Mouse (Mus musculus) forebrain, embryonic 11.5 days (tissue): ENCODE measurements around the gene Nudt3. TPM values are rescaled to one million over a fixed set of nuclear protein-coding genes. Genes with fewer than 3 reads are reported as not detected.
A peak's percentile ranks its signal among the peaks of the same experiment; 100 is the strongest.

Experiments used
- ATAC-seq: fragments of 200-750 bp; cut with Nextera tagmentation; replicated peaks from 2 replicates; pipeline ENCODE4 v1.8.0; 2017; ENCODE audit warnings: moderate TSS enrichment; ENCODE audit not compliant: low FRiP score
- DNase-seq: peaks from one replicate; pipeline ENCODE4 v3.0.0-alpha.2; 2017; ENCODE audit warnings: low spot score
- H3K27ac ChIP-seq: fragments of 300-500 bp; sonication (generic); 2 replicates; pipeline ENCODE4 v1.5.1; 2014; ENCODE audit warnings: low read depth, low read length
- H3K27me3 ChIP-seq: fragments of 300-500 bp; sonication (generic); 2 replicates; pipeline ENCODE4 v1.6.1; 2014; ENCODE audit warnings: mild to moderate bottlenecking, low read length, mixed read lengths; ENCODE audit not compliant: control insufficient read depth, insufficient read depth
- H3K36me3 ChIP-seq: fragments of 300-500 bp; sonication (generic); 2 replicates; pipeline ENCODE4 v1.6.1; 2014; ENCODE audit warnings: mild to moderate bottlenecking, low read length, moderate library complexity, mixed read lengths; ENCODE audit not compliant: control insufficient read depth, insufficient read depth
- H3K4me1 ChIP-seq: fragments of 300-500 bp; sonication (generic); replicated peaks from 2 replicates; pipeline ENCODE4 v1.6.1; 2014; ENCODE audit warnings: low read length, mixed read lengths; ENCODE audit not compliant: control insufficient read depth, insufficient read depth
- H3K4me2 ChIP-seq: fragments of 300-500 bp; sonication (generic); 2 replicates; pipeline ENCODE4 v1.6.1; 2014; ENCODE audit warnings: low read depth, mild to moderate bottlenecking, low read length, moderate library complexity, mixed read lengths; ENCODE audit not compliant: severe bottlenecking
- H3K4me3 ChIP-seq: fragments of 300-500 bp; sonication (generic); 2 replicates; pipeline ENCODE4 v1.5.1; 2014; ENCODE audit warnings: low read depth, low read length
- H3K9ac ChIP-seq: fragments of 300-500 bp; sonication (generic); 2 replicates; pipeline ENCODE4 v1.6.1; 2014; ENCODE audit warnings: low read length
- H3K9me3 ChIP-seq: fragments of 300-500 bp; sonication (generic); 2 replicates; pipeline ENCODE4 v1.6.1; 2016; ENCODE audit warnings: low read length, mixed read lengths; ENCODE audit not compliant: control insufficient read depth
- WGBS: fragments of 180-500 bp; shearing (Covaris S2); extraction: QIAGEN DNeasy Blood & Tissue Kit; methylation state at CpG from one replicate; pipeline ENCODE4 v1.1.7; 2014; 5-methylcytosine and 5-hydroxymethylcytosine counted together
- polyA plus RNA-seq: library from polyadenylated mRNA; unstranded; fragments of >200 nt; fragmentation: Nextera tagmentation; extraction: Ambion mirVana; gene quantifications from 2 replicates; pipeline ENCODE4 v1.2.1, GENCODE M21; 2014

Gene Nudt3
- polyA plus RNA-seq, 1 experiment from 2014 or later = 50.5 TPM

- ATAC-seq = peak; percentile 78
- H3K9me3 ChIP-seq = no peaks in the 10 kb centered on the region
- peak within 1 kb of the TSS; percentile 96 for H3K27ac ChIP-seq
- peaks cover 3% of the 10 kb centered on the region; the same call in 1 of the 2 replicates for H3K36me3 ChIP-seq
- H3K4me1 ChIP-seq = peaks cover 14% of the 10 kb centered on the region; the same call in 1 of the 2 replicates
- peak within 1 kb of the TSS; percentile 95 for H3K9ac ChIP-seq
- DNase-seq = peak; percentile 97
- H3K4me2 ChIP-seq = peak within 1 kb of the TSS; percentile 91
- H3K27me3 ChIP-seq = no peaks in the 10 kb centered on the region
- peak within 1 kb of the TSS; percentile 88 for H3K4me3 ChIP-seq
- WGBS = under 1% methylated on average over 77 of the region's 79 CpGs
Observed at GRCm38 (mm10) chr17:27556315-27557011, 66.8 kb downstream of the Nudt3 start, which contains the start of gene Hmga1. Gene Hmga1, plus strand, starts transcription at chr17:27556497.

GRCm38 (mm10) chr17:27555512-27556172 is 67.7 kb downstream of the Nudt3 start:
- peak overlapping the region; percentile 95 for H3K9ac ChIP-seq
- ATAC-seq (peak; percentile 32), DNase-seq (peak; percentile 92)
- H3K36me3 ChIP-seq = no peaks in the 10 kb centered on the region
- H3K27me3 ChIP-seq = no peaks in the 10 kb centered on the region
- peaks cover 12% of the 10 kb centered on the region; the same call in 1 of the 2 replicates for H3K4me1 ChIP-seq
- WGBS = under 1% methylated on average over 51 of the region's 55 CpGs
- peak overlapping the region; percentile 88 for H3K4me3 ChIP-seq
- peak overlapping the region; percentile 96 for H3K27ac ChIP-seq
- no peaks in the 10 kb centered on the region for H3K9me3 ChIP-seq
- H3K4me2 ChIP-seq = peak overlapping the region; percentile 91

GRCm38 (mm10) chr17:27555075-27555511 is 68.2 kb downstream of the Nudt3 start:
- H3K9me3 ChIP-seq = no peaks in the 10 kb centered on the region
- H3K4me2 ChIP-seq = peak overlapping the region; percentile 91
- 2% methylated on average over 31 of the region's 39 CpGs for WGBS
- no peaks in the 10 kb centered on the region for H3K27me3 ChIP-seq
- H3K4me1 ChIP-seq = peaks cover 12% of the 10 kb centered on the region; the same call in 1 of the 2 replicates
- H3K9ac ChIP-seq = peak overlapping the region; percentile 95
- H3K27ac ChIP-seq = peak overlapping the region; percentile 96
- ATAC-seq (peak; percentile 34), DNase-seq (peak; percentile 93)
- peak overlapping the region; percentile 88 for H3K4me3 ChIP-seq
- no peaks in the 10 kb centered on the region for H3K36me3 ChIP-seq

GRCm38 (mm10) chr17:27554062-27554960 is 69.0 kb downstream of the Nudt3 start:
- 35% methylated on average over 20 of the region's 20 CpGs for WGBS
- Histone ChIP-seq H3K27ac (peak overlapping the region; percentile 96), H3K9me3 (no peaks in the 10 kb centered on the region), H3K9ac (peak overlapping the region; percentile 95), H3K27me3 (no peaks in the 10 kb centered on the region), H3K4me3 (peak overlapping the region; percentile 88), H3K4me1 (peaks cover 15% of the 10 kb centered on the region), H3K36me3 (no peaks in the 10 kb centered on the region), H3K4me2 (peak overlapping the region; percentile 91)
- ATAC-seq (no peak), DNase-seq (no peak)

- H3K9me3 ChIP-seq = no peaks in the 10 kb centered on the region
- ATAC-seq (no peak), DNase-seq (no peak)
- H3K4me3 ChIP-seq = no peak overlapping the region
- H3K9ac ChIP-seq = no peak overlapping the region
- no peak overlapping the region for H3K4me2 ChIP-seq
- WGBS = 82% methylated on average over 23 of the region's 23 CpGs
- no peak overlapping the region for H3K27ac ChIP-seq
- H3K27me3 ChIP-seq = no peaks in the 10 kb centered on the region
- H3K36me3 ChIP-seq = no peaks in the 10 kb centered on the region
- peaks cover 14% of the 10 kb centered on the region for H3K4me1 ChIP-seq
Observed at GRCm38 (mm10) chr17:27552215-27553201, 70.8 kb downstream of the Nudt3 start.

- H3K4me2 ChIP-seq = no peak overlapping the region
- ATAC-seq (no peak), DNase-seq (no peak)
- H3K9ac ChIP-seq = 0 out of 2 replicates have a peak overlapping the region, but pooled peaks have one; percentile 5
- no peaks in the 10 kb centered on the region for H3K9me3 ChIP-seq
- no peaks in the 10 kb centered on the region for H3K36me3 ChIP-seq
- H3K4me3 ChIP-seq = no peak overlapping the region
- 60% methylated on average over 10 of the region's 10 CpGs for whole genome bisulfite sequencing
- no peaks in the 10 kb centered on the region for H3K27me3 ChIP-seq
- no peak overlapping the region for H3K27ac ChIP-seq
- H3K4me1 ChIP-seq = peaks cover 14% of the 10 kb centered on the region
Observed at GRCm38 (mm10) chr17:27551393-27551940, 71.8 kb downstream of the Nudt3 start.

- WGBS = 35% methylated on average over 8 of the region's 8 CpGs
- DNase-seq (no peak), ATAC-seq (peak; percentile 61; the same call in 1 of the 2 replicates)
- Histone ChIP-seq H3K4me1 (peaks cover 12% of the 10 kb centered on the region), H3K9me3 (no peaks in the 10 kb centered on the region), H3K9ac (peak overlapping the region; percentile 41), H3K4me2 (peak overlapping the region; percentile 8; the same call in 1 of the 2 replicates), H3K4me3 (no peak overlapping the region), H3K36me3 (no peaks in the 10 kb centered on the region), H3K27me3 (no peaks in the 10 kb centered on the region), H3K27ac (peak overlapping the region; percentile 37; the same call in 1 of the 2 replicates)
Observed at GRCm38 (mm10) chr17:27549234-27549633, 74.1 kb downstream of the Nudt3 start.
